Mouse (Mus musculus) limb, embryonic 14.5 days (tissue): ENCODE results near the gene Arhgap8. TPM values are rescaled to one million over a fixed set of nuclear protein-coding genes. Genes with fewer than 3 reads are reported as not detected.

Experiments
- ATAC-seq: fragments of 200-750 bp; cut with Nextera tagmentation; 2 replicates; pipeline ENCODE4 v1.8.0; 2017; ENCODE audit warnings: low read depth, moderate number of reproducible peaks, moderate TSS enrichment; ENCODE audit not compliant: low FRiP score
- DNase-seq: peaks from one replicate; pipeline ENCODE4 v3.0.0-alpha.2; 2015; ENCODE audit warnings: low spot score
- H3K27ac ChIP-seq: fragments of 300-500 bp; sonication (generic); replicated peaks from 2 replicates; pipeline ENCODE4 v1.5.1; 2014; ENCODE audit warnings: low read depth, mild to moderate bottlenecking, low read length, moderate library complexity, mixed read lengths
- H3K27me3 ChIP-seq: fragments of 300-500 bp; sonication (generic); 2 replicates; pipeline ENCODE4 v1.6.1; 2014; ENCODE audit warnings: low read length, mixed read lengths; ENCODE audit not compliant: control insufficient read depth, insufficient read depth
- H3K36me3 ChIP-seq: fragments of 300-500 bp; sonication (generic); 2 replicates; pipeline ENCODE4 v1.6.1; 2014; ENCODE audit warnings: mild to moderate bottlenecking, low read length, moderate library complexity, mixed read lengths; ENCODE audit not compliant: control insufficient read depth, insufficient read depth
- H3K4me1 ChIP-seq: fragments of 300-500 bp; sonication (generic); 2 replicates; pipeline ENCODE4 v1.6.1; 2014; ENCODE audit warnings: antibody characterized with exemption, low read length, mixed read lengths; ENCODE audit not compliant: control insufficient read depth, insufficient read depth
- H3K4me2 ChIP-seq: fragments of 300-500 bp; sonication (generic); replicated peaks from 2 replicates; pipeline ENCODE4 v1.6.1; 2014; ENCODE audit warnings: low read depth, mild to moderate bottlenecking, low read length, moderate library complexity; ENCODE audit not compliant: severe bottlenecking
- H3K4me3 ChIP-seq: fragments of 300-500 bp; sonication (generic); replicated peaks from 2 replicates; pipeline ENCODE4 v1.5.1; 2014; ENCODE audit warnings: low read length
- H3K9ac ChIP-seq: fragments of 300-500 bp; sonication (generic); 2 replicates; pipeline ENCODE4 v1.6.1; 2014; ENCODE audit warnings: mild to moderate bottlenecking, low read depth, low read length, moderate library complexity; ENCODE audit not compliant: severe bottlenecking
- H3K9me3 ChIP-seq: fragments of 300-500 bp; sonication (generic); 2 replicates; pipeline ENCODE4 v1.6.1; 2016; ENCODE audit warnings: low read length; ENCODE audit not compliant: control insufficient read depth
- POLR2A ChIP-seq: fragments of 200-500 bp; IDR thresholded peaks from 2 replicates; pipeline ENCODE4 v1.8.0; 2012; ENCODE audit warnings: inconsistent platforms, mild to moderate bottlenecking, moderate library complexity, borderline replicate concordance; ENCODE audit not compliant: insufficient read depth, insufficient read length; ENCODE audit errors: extremely low read depth
- WGBS: fragments of 180-500 bp; shearing (Covaris S2); extraction: QIAGEN DNeasy Blood & Tissue Kit; methylation state at CpG from one replicate; pipeline ENCODE4 v1.1.7; 2014; 5-methylcytosine and 5-hydroxymethylcytosine counted together
- polyA plus RNA-seq, 2 experiments: library from polyadenylated mRNA; depleted of rRNA in 1 of 2; stranded (reverse) in 1 of 2; unstranded in 1 of 2; fragments of >200 nt; fragmentation: Nextera tagmentation in 1 of 2; extraction: Ambion mirVana in 1 of 2; gene quantifications; 2 replicates each; pipeline versions ENCODE4 v1.2.1 to v1.2.3; 2012 to 2014

Arhgap8 gene
- polyA plus RNA-seq, 2 experiments: 5.4 to 8.2 TPM

DNA sequence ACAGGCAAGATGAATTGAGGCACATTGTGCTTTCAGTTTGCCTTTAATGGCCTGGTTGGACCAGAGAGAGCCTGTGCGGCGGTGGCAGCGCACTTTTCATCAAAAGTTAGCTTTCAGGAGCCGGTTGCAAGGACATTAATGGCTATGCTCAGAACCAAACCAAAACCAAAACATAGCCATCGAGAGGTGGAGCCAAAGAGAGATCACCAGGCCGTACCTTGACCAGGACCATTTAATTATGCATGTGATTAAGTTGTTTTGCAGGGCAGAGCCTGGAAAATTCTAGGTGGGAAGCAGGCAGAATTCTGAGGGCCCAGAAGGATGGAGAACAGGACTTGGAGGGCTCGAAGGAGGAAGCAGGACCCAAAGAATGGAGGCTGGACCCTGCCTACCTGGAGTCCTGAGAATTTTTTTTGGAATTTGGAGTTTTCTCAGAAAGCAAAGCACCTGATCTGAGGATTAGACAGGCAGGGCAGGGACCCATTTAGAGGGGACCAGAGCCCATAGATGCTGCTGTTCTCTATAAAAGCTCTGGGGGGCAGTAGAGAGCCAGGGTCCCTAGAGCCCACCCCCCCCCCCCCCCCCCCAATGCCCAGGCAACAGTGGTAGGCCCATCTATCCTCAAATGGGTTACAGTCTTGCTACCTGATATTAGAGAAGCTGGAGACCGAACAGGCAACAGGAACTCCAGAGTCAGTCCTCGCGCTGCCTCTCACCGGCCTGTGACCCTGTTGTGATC, 45.4 kb upstream of the Arhgap8 start:
- ATAC-seq (no peak), DNase-seq (no peak)
- no peaks in the 10 kb centered on the region for H3K36me3 ChIP-seq

DNA sequence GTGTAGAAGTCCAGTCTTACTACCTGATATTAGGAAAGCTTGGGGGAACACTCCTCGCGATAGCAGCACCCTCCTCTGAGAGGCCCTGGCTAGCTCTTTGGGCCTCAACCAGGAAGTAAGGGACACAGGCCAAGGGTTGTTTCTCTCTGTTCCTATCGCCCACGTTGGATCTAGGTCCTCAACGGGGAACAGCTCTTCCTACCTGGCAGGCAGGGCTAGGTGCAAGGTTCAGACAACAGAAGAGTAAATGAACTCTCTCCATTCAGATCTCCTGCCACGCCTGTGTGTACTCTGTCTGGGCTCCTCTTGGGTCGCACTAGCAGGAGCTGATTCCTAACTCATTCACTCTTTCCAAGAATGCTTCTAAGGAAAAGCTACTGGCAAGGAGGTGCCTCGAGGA, 44.5 kb upstream of the Arhgap8 start:
- ATAC-seq (no peak), DNase-seq (no peak)
- Histone ChIP-seq H3K27me3 (no peaks in the 10 kb centered on the region), H3K9me3 (no peaks in the 10 kb centered on the region), H3K4me2 (no peak overlapping the region), H3K4me3 (no peak overlapping the region), H3K4me1 (no peaks in the 10 kb centered on the region), H3K27ac (no peak overlapping the region), H3K9ac (no peak overlapping the region), H3K36me3 (no peaks in the 10 kb centered on the region)
- no peak for TF ChIP-seq POLR2A
- 72% methylated on average over 8 of the region's 8 CpGs for WGBS

More for the DNA sequence above, 45.4 kb upstream of the Arhgap8 start:
- H3K27ac ChIP-seq: no peak overlapping the region
- no peaks in the 10 kb centered on the region for H3K9me3 ChIP-seq
- H3K27me3 ChIP-seq: no peaks in the 10 kb centered on the region
- WGBS: 87% methylated on average over 11 of the region's 11 CpGs
- no peak overlapping the region for H3K4me2 ChIP-seq
- H3K9ac ChIP-seq: no peak overlapping the region
- H3K4me3 ChIP-seq: no peak overlapping the region
- H3K4me1 ChIP-seq: no peaks in the 10 kb centered on the region
- TF ChIP-seq POLR2A: no peak

DNA sequence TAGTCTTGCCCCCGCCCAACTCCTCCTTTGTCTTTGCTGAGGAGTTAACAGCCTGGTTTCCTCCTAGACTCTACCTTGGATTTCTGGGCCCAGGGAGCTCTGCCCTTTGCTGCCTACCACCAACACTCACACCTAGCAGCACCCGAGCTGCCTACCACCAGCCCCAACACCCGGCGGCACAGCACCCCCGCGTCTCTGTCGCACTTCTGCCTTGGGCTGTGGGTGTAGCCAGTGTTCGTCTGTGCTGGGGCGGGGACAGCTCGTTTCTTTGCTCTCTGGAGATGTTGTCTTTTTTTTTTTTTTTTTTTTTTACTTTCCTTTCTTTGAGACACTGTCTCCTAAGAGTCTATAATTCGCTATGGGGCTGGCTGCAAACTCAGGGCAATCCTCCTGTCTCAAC, 41.9 kb upstream of the Arhgap8 start:
- no peak for TF ChIP-seq POLR2A
- no peaks in the 10 kb centered on the region for H3K9me3 ChIP-seq
- H3K27me3 ChIP-seq: no peaks in the 10 kb centered on the region
- no peak for ATAC-seq
- no peak for DNase-seq
- H3K4me2 ChIP-seq: no peak overlapping the region
- peaks cover 12% of the 10 kb centered on the region for H3K4me1 ChIP-seq
- H3K36me3 ChIP-seq: no peaks in the 10 kb centered on the region
- WGBS: 52% methylated on average over 11 of the region's 11 CpGs
- H3K9ac ChIP-seq: no peak overlapping the region
- no peak overlapping the region for H3K4me3 ChIP-seq
- H3K27ac ChIP-seq: no peak overlapping the region

GRCm38 (mm10) chr15:84679090-84679489, 40.8 kb upstream of the Arhgap8 start:
- Histone ChIP-seq H3K4me1 (peaks cover 12% of the 10 kb centered on the region), H3K9ac (no peak overlapping the region), H3K27ac (no peak overlapping the region), H3K27me3 (no peaks in the 10 kb centered on the region), H3K4me3 (no peak overlapping the region), H3K4me2 (no peak overlapping the region), H3K36me3 (no peaks in the 10 kb centered on the region), H3K9me3 (no peaks in the 10 kb centered on the region)
- DNase-seq (no peak), ATAC-seq (no peak)
- 91% methylated on average over 4 of the region's 4 CpGs for WGBS
- no peak for TF ChIP-seq POLR2A

GRCm38 (mm10) chr15:84679794-84680193, 40.1 kb upstream of the Arhgap8 start:
- WGBS: 80% methylated on average over 3 of the region's 3 CpGs
- DNase-seq: no peak

More at GRCm38 (mm10) chr15:84679794-84680193, 40.1 kb upstream of the Arhgap8 start:
- no peak overlapping the region for H3K9ac ChIP-seq
- no peak for TF ChIP-seq POLR2A
- no peak for ATAC-seq
- H3K4me2 ChIP-seq: no peak overlapping the region
- no peak overlapping the region for H3K4me3 ChIP-seq
- H3K27ac ChIP-seq: no peak overlapping the region
- no peaks in the 10 kb centered on the region for H3K36me3 ChIP-seq
- H3K27me3 ChIP-seq: no peaks in the 10 kb centered on the region
- no peaks in the 10 kb centered on the region for H3K9me3 ChIP-seq
- H3K4me1 ChIP-seq: peaks cover 12% of the 10 kb centered on the region
